Mouse (Mus musculus) spleen, adult 2 months (tissue): ENCODE results near the gene Dph6.

ENCODE experiments used
- CTCF ChIP-seq: fragments of 200-500 bp; IDR thresholded peaks from 2 replicates; pipeline ENCODE4 v1.5.1; 2011; ENCODE audit warnings: mild to moderate bottlenecking, inconsistent platforms; ENCODE audit not compliant: insufficient read depth, insufficient read length, insufficient replicate concordance; ENCODE audit errors: extremely low read depth
- POLR2A ChIP-seq: fragments of 200-500 bp; IDR thresholded peaks from 2 replicates; pipeline ENCODE4 v1.6.1; 2011; ENCODE audit warnings: low read depth, low read length, inconsistent platforms

- TF ChIP-seq CTCF (no peak), POLR2A (no peak)
These were observed 16.2 kb upstream of the Dph6 start for GRCm38 (mm10) chr2:114670983-114671382.
